Mouse (Mus musculus) layer of hippocampus, postnatal 25 days (tissue): Measurements from ENCODE around the gene Gcsh. TPM values are rescaled to one million over a fixed set of nuclear protein-coding genes. Genes with fewer than 3 reads are reported as not detected.

Experiments
- DNase-seq, 2 experiments: peaks; one replicate each; pipeline ENCODE4 v3.0.0; 2022; ENCODE audit warnings: mixed read lengths in 2 of 2, low spot score in 1 of 2; ENCODE audit errors: extremely low spot score in 1 of 2
- total RNA-seq, 2 experiments: library from RNA; stranded (reverse); gene quantifications; 2 replicates each; pipeline ENCODE4 v1.2.3; 2021

Gcsh gene
- total RNA-seq, 2 experiments from 2014 or later = 42.0 to 45.7 TPM

DNA sequence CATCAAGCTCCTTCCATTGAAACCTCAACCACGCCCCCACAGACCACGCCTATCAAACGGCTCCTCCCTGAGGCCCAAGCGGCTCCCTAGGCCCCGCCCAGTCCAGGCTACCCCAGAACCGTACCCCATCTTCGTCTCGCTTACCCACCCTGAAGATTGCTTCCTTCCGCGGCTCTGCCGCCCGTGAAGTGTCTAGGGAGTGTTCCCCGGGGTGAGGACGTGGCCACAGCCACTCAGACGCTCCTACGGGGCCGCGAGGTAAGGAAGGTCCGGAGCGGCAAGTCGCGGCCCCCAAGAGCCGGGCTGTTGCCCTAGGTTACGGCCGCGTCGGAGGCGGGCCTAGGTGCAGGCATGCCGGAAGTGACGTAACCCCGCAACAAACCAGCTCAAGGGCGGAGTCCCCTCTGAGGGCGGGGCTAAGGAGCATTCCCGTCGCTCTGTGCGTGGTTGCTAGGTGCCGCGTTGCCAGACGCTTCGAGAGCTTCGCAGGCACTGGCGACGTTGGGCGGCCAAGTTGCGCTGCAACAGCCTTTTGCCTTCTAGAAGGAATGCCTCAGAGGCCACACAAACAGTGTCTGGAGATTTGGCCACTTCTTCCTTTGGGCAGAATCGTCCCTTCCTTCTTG, 14.6 kb downstream of the Gcsh start, which contains the start of gene 1700030J22Rik:
TSS of gene 1700030J22Rik (minus strand) at position 329 of the 626 bp plus-strand sequence.
- peak; percentile 86 to 94 for DNase-seq

DNA sequence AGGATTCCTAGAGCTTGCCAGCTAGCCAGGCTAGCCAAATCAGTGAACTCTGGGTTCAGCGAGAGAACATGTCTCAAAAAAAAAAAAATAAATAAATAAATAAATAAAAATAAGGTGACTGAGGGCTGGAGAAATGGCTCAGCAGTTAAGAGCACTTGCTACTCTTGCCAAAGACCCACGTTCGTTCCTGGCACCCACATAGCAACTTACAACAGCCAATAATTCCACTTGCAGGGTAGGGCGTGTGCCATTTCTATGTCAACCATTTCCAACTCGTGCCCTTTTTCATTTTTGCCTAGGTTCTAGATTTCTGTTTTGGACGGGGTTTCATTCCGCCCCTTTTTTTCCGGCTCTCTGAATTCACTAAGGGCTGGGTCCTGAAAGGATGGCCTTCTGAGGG, 15.3 kb downstream of the Gcsh start:
- no peak for DNase-seq

DNA sequence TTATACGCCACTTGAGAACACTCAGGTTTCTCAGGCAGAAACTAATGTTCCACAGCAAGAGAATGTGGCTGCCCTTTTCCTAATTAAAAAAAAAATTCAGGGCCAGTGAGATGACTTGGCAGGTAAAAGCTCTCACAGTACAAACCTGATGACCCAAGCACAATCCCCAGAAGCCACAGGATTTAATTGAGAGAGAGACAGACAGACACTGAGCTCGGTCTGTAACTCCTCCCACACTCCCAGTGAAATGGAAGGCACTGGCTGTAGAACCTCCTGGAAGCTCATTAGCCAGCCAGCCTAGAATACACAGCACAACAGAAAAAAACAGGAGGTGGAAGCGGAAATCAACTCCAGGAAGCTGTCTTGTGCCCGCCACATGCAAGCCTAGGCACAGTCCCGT, 17.7 kb downstream of the Gcsh start:
- no peak for DNase-seq

DNA sequence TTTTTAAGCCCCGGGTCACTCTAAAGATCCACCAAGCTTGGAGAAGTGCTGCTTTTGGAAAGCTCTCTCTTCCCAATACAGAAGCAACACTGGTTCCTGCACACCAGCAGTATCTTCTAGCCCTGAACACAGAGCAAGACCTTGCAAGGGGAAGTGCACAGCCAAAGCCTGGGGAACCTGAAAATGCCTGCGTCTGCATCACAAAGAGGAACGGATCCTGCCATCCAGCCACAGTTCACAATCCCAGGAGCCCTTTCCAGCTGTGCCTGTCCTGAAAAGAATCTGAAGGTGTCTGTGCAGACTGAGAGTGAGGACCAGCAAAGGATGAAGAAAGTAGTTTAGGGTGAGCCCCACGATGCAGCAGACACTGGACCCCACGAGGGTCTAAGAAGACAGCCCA, 18.3 kb downstream of the Gcsh start:
- DNase-seq = no peak

DNA sequence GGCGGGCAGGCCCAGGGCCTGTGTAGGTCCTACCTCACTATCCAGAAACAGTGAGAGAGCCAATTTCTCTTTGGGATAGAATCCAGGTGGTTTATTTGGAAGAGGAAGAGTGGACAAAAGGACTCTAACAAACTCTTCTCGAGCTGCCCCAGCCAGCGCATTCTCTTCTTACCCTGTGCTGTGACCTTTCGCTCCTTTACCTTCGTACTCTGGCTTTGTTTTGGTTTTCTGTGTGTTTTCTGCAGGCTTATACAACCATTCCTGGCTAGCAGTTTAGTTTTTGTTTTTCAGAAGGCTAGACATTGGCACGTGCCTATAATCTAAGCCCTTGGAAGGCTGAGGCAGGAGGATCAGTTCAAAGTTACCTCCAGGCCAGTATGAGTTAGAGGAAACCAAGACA, 23.8 kb downstream of the Gcsh start:
- DNase-seq = no peak

DNA sequence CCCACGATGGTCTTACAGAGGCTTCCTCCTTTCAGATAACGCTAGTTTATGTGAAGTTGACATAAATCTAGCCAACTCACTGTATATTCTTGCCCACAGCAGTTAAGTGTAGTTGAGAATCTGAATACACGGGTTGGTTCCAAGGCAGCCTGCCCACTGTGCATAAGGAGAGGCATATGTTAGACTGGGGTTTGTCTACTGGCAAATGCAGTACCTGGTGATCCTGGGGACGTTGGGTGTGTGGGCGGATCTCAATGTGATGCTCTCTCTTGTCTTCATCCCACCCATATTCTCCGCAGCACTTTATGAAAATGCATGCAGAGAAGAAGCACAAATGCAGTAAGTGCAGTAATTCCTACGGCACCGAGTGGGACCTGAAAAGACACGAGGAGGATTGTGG, 38.9 kb downstream of the Gcsh start:
- peak; percentile 23 to 65 for DNase-seq

DNA sequence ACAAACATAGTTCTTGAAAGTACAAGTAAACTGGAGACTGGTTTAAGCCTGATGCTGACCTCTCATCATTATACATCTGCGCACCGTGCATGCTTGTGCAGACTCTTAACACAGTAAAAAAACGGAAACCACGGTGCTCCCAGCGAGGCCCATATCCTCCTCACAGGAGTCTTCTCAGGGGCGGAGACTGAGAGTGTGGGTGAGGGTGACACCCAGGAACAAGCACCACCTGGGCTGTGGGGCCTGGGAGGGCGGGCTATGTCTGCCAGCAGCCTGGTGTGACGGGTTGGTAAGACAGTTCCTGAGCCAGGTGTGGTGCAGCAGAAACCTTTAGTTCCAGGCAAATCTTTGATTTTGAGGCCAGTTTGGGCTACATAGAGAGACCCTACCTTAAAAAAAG, 40.9 kb downstream of the Gcsh start:
- DNase-seq = no peak

- DNase-seq = no peak
These were observed 41.6 kb downstream of the Gcsh start for GRCm38 (mm10) chr8:116951778-116952177.

DNA sequence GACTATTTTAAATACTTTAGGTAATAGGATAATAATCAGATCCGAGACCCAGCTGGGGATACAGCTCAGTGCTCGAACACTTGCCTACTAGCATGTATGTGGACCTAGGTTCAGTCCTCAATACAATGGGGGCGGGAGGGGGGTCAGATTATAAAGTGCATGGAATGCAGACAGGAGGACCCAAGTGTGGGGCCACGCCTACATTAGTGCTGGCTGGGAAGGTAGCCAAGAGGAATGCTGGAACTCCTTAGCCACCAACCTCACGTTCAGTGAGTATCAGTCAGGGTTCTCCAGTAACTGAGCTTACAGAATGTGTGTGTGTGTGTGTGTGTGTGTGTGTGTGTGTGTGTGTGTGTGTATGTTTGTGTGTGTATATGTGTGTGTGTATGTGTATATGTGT, 42.0 kb downstream of the Gcsh start:
- no peak for DNase-seq

GRCm38 (mm10) chr8:116947589-116947988, 45.7 kb downstream of the Gcsh start:
- no peak for DNase-seq

GRCm38 (mm10) chr8:116946851-116947250, 46.5 kb downstream of the Gcsh start:
- no peak for DNase-seq

GRCm38 (mm10) chr8:116946268-116946838, 47.0 kb downstream of the Gcsh start:
- peak in 1 of 2 experiments; percentile 17 for DNase-seq

DNA sequence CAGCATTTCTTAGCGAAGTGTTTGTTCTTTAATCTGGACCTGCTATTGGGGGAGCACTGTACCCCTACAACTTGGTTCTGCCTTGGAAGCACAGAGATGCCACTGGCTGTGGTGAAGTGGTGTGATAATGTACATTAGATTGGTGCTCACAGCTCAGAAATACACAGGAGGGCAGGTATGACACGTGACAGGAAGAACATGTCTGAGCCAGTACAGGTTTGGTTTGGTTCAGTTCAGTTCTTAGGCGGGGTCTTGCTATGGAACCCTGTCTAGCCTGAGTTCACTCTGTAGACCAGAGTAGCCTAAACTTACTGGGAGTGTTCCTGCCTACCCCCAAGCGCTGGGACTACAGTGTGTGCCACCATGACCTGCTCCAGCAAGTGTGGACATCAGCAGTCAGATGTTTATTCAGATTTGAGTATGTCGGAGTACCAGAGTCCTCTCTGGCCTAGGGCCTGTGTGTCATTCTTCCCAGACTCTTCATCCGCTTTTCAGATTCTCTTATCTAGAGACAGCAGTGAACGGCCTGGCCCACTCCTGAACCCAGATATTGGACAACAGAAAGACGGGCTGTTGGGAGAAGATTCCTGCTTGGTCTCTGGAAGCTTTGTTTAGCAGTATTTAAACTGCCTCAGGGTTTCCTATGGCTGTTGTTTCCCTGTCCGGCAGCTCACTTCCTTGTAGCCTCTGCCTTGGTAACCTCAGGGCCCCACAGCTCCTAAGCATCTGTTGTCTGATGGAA, 48.0 kb downstream of the Gcsh start:
- DNase-seq = no peak

GRCm38 (mm10) chr8:116944385-116944696, 49.0 kb downstream of the Gcsh start:
- no peak for DNase-seq

GRCm38 (mm10) chr8:116943555-116944384, 49.6 kb downstream of the Gcsh start:
- DNase-seq = peak in 1 of 2 experiments; percentile 13

DNA sequence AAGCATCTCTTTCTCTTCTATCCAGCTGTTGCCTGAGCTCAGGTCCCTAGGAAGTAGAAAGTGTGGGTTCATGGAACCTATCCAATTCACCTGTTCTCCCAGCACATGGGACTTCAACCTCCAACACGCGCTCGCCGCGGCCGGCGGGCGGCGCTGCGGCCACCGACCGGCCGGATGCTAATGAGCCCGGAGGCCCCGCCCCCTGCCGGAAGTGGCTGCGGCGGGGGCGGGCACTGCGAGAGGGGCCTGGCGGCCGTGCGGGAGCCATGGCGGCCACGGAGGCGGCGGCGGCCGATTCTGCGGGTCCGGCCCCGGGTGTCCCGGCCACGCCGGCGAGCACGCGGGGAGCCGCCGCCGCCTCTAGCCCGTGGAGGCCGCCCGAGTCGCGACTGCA, 50.2 kb downstream of the Gcsh start, which contains the start of gene Atmin:
TSS of gene Atmin (plus strand) at position 233 of the 394 bp plus-strand sequence.
- peak; percentile 72 to 76 for DNase-seq

GRCm38 (mm10) chr8:116942284-116943058, 50.9 kb downstream of the Gcsh start:
- DNase-seq = no peak

DNA sequence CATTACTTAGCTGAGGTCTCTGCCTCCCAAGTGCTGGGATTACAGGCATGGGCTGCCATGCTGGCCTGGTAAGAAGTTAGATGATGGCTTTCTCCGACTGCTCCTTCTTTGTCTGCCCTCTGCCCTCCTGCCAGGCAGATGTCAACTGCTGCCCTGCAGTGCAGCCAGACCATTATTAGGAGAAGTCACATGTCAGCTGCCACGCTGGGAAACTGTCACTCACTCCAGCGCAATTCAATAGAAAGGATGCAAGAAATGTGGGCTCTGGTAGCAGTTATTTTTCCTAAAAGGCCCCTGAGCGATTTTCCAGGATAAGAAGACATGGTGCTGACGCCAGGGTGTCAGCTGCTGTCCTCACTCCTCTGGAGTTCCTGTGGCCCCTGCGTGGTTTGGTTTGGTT, 57.8 kb downstream of the Gcsh start:
- DNase-seq = no peak

DNA sequence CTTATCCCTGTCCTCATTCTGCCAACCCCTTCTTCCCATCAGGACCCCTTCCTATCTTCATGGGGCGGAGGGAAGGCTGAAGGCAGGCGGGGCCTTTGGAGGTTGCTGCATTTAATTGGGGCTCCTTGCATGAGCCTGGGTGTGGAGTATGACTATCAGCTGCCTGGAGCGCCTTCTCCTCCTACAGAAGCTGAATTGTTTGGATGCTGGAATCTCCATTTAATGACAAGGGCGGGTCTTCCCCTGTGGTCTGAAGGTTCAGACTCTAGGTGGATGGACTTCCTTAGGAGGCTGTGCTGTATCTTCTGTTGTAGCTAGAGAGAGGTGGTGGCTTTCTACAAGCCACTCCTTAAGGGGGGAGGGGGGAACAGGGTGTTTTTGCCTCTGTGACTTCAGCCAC, 58.4 kb downstream of the Gcsh start:
- no peak for DNase-seq
